Mouse (Mus musculus) megakaryocyte, embryonic 14.5 days (primary cell): ENCODE measurements around the gene Top1.

ENCODE experiments used
- FLI1 ChIP-seq: IDR thresholded peaks from 2 replicates; pipeline ENCODE4 v1.6.1; 2012; ENCODE audit warnings: low read length, inconsistent platforms, mixed read lengths
- GATA1 ChIP-seq: IDR thresholded peaks from 3 replicates; pipeline ENCODE4 v1.6.1; 2012; ENCODE audit warnings: mixed read lengths, low read length, inconsistent platforms, borderline replicate concordance

- no peak for TF ChIP-seq GATA1
- no peak for TF ChIP-seq FLI1
Observed at GRCm38 (mm10) chr2:160715463-160716030, 69.9 kb downstream of the Top1 start.
